Mouse (Mus musculus) kidney, adult 9 months (tissue): ENCODE measurements at regions not wholly inside any gene's neighbourhood (a gene's known extent, or its start where the extent isn't known, plus 50 kb on each side); places are given as distances from the start of the nearest gene placed in this dataset.
A peak's percentile ranks its signal among the peaks of the same experiment; 100 is the strongest.

Experiments used
- DNase-seq: peaks from one replicate; pipeline ENCODE4 v3.0.0; 2022

GRCm38 (mm10) chr11:8148485-8148825 is 515.9 kb downstream of the Tns3 start:
- no peak for DNase-seq

- no peak for DNase-seq
Measured at GRCm38 (mm10) chr11:8147790-8148484, 516.4 kb downstream of the Tns3 start.

- peak; percentile 46 for DNase-seq
Measured at GRCm38 (mm10) chr11:8137366-8137765, 527.0 kb downstream of the Tns3 start.

- DNase-seq: peak; percentile 61
Measured at GRCm38 (mm10) chr11:8136666-8137065, 527.7 kb downstream of the Tns3 start.

GRCm38 (mm10) chr11:8109286-8109685 is 555.0 kb downstream of the Tns3 start:
- no peak for DNase-seq

GRCm38 (mm10) chr11:8101091-8101490 is 563.2 kb downstream of the Tns3 start:
- no peak for DNase-seq

GRCm38 (mm10) chr11:8084328-8084727 is 580.0 kb downstream of the Tns3 start:
- DNase-seq: no peak

GRCm38 (mm10) chr11:8082811-8083210 is 581.5 kb downstream of the Tns3 start:
- no peak for DNase-seq

- DNase-seq: no peak
Measured at GRCm38 (mm10) chr11:8073321-8073720, 591.0 kb downstream of the Tns3 start.

GRCm38 (mm10) chr11:8068873-8069272 is 595.5 kb downstream of the Tns3 start:
- DNase-seq: no peak

GRCm38 (mm10) chr11:8067330-8067729 is 597.0 kb downstream of the Tns3 start:
- DNase-seq: no peak

- DNase-seq: no peak
Measured at GRCm38 (mm10) chr11:8065811-8066210, 598.5 kb downstream of the Tns3 start.

- no peak for DNase-seq
Measured at GRCm38 (mm10) chr11:8065086-8065485, 599.2 kb downstream of the Tns3 start.

- no peak for DNase-seq
Measured at GRCm38 (mm10) chr11:8061989-8062388, 602.3 kb downstream of the Tns3 start.

- DNase-seq: no peak
Measured at GRCm38 (mm10) chr11:8061573-8061972, 602.8 kb downstream of the Tns3 start.

- no peak for DNase-seq
Measured at GRCm38 (mm10) chr11:8051499-8051898, 612.8 kb downstream of the Tns3 start.

- DNase-seq: peak; percentile 38
Measured at GRCm38 (mm10) chr11:8045086-8045485, 619.2 kb downstream of the Tns3 start.

- no peak for DNase-seq
Measured at GRCm38 (mm10) chr11:8030119-8030518, 634.2 kb downstream of the Tns3 start.

GRCm38 (mm10) chr11:8007801-8008200 is 656.5 kb downstream of the Tns3 start:
- no peak for DNase-seq

- no peak for DNase-seq
Measured at GRCm38 (mm10) chr11:7981031-7981430, 683.3 kb downstream of the Tns3 start.

- DNase-seq: no peak
Measured at GRCm38 (mm10) chr11:7975845-7976244, 688.5 kb downstream of the Tns3 start.

GRCm38 (mm10) chr11:7949931-7950330 is 714.4 kb downstream of the Tns3 start:
- DNase-seq: no peak

- DNase-seq: no peak
Measured at GRCm38 (mm10) chr11:7949201-7949875, 715.0 kb downstream of the Tns3 start.

GRCm38 (mm10) chr11:7944956-7945515 is 719.3 kb downstream of the Tns3 start:
- DNase-seq: no peak
